Mouse (Mus musculus) forebrain, postnatal 0 days (tissue): ENCODE results near the gene Slc39a10. TPM values are rescaled to one million over a fixed set of nuclear protein-coding genes. Genes with fewer than 3 reads are reported as not detected.

ENCODE experiments used
- ATAC-seq: fragments of 200-750 bp; cut with Nextera tagmentation; 2 replicates; pipeline ENCODE4 v1.8.0; 2017; ENCODE audit warnings: mild to moderate bottlenecking, moderate library complexity
- DNase-seq: peaks from one replicate; pipeline ENCODE4 v3.0.0-alpha.2; 2015
- H3K27ac ChIP-seq: fragments of 300-500 bp; sonication (generic); 2 replicates; pipeline ENCODE4 v1.5.1; 2014; ENCODE audit warnings: low read depth, mild to moderate bottlenecking, antibody characterized with exemption, low read length, moderate library complexity, mixed read lengths
- H3K27me3 ChIP-seq: fragments of 300-500 bp; sonication (generic); 2 replicates; pipeline ENCODE4 v1.6.1; 2014; ENCODE audit warnings: mild to moderate bottlenecking, low read length, mixed read lengths; ENCODE audit not compliant: insufficient read depth
- H3K36me3 ChIP-seq: fragments of 300-500 bp; sonication (generic); 2 replicates; pipeline ENCODE4 v1.6.1; 2014; ENCODE audit warnings: mild to moderate bottlenecking, moderate library complexity; ENCODE audit not compliant: insufficient read depth
- H3K4me1 ChIP-seq: fragments of 300-500 bp; sonication (generic); 2 replicates; pipeline ENCODE4 v1.6.1; 2014; ENCODE audit warnings: antibody characterized with exemption; ENCODE audit not compliant: insufficient read depth
- H3K4me2 ChIP-seq: fragments of 300-500 bp; sonication (generic); 2 replicates; pipeline ENCODE4 v1.6.1; 2014; ENCODE audit warnings: low read depth, mild to moderate bottlenecking, moderate library complexity
- H3K4me3 ChIP-seq: fragments of 300-500 bp; sonication (generic); 2 replicates; pipeline ENCODE4 v1.5.1; 2014; ENCODE audit warnings: low read depth, low read length, mixed read lengths
- H3K9ac ChIP-seq: fragments of 300-500 bp; sonication (generic); 2 replicates; pipeline ENCODE4 v1.6.1; 2014; ENCODE audit warnings: mild to moderate bottlenecking
- H3K9me3 ChIP-seq: fragments of 300-500 bp; sonication (generic); 2 replicates; pipeline ENCODE4 v1.6.1; 2016; ENCODE audit warnings: low read length
- CTCF ChIP-seq: sonication (generic); IDR thresholded peaks from 2 replicates; pipeline ENCODE4 v1.5.1; 2016; ENCODE audit warnings: antibody characterized with exemption, control low read depth, low read depth
- whole genome bisulfite sequencing: fragments of 180-500 bp; shearing (Covaris S2); extraction: QIAGEN DNeasy Blood & Tissue Kit; methylation state at CpG from one replicate; pipeline ENCODE4 v1.1.7; 2014; 5-methylcytosine and 5-hydroxymethylcytosine counted together
- polyA plus RNA-seq: library from polyadenylated mRNA; unstranded; fragments of >200 nt; fragmentation: Nextera tagmentation; extraction: Ambion mirVana; gene quantifications from 2 replicates; pipeline ENCODE4 v1.2.1, GENCODE M21; 2015
- total RNA-seq: library from RNA; depleted of rRNA; stranded (reverse); fragments of >200 nt; gene quantifications from 2 replicates; pipeline ENCODE4 v1.2.3, GENCODE M21; 2014

Slc39a10 gene
- total and polyA plus RNA-seq, 2 experiments from 2014 or later = 48.3 to 79.9 TPM

DNA sequence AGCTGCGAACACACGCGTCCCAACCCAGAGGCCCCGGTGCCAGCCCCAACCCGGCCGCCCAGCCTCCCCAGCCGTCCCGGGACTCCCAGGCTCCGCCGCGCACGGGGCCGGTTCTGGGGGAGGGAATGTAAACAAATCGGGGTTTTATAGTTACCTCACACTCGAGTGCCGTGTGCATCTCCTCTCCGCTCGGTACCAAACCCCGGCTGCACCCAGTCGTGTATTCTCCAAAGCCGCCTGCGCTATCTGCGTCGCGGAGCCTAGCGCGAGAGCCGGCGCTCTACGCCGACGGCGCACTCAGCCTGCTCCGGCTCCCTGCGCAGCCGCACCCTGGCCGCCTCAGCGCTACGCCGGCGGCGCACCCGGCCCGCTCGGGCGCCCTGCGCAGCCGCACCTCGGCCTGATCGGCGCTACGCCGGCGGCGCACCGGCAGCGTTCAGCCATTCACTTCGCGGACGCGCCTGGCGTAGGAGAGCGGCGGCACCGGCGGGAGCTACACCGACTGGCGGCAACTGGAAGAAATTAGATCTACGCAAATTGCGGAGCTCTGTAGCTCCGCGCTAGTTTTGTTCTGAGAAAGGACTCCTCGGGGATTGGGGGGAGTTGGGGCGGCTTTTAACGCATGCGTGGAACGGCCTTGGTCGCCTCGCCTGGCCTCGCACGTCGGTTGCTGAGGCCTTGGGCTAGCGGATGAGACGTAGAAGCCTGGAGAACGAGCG, 39.2 kb downstream of the Slc39a10 start:
- TF ChIP-seq CTCF = peak; percentile 38
- Histone ChIP-seq H3K4me3 (peak overlapping the region; percentile 98), H3K9ac (peak overlapping the region; percentile 99), H3K9me3 (no peaks in the 10 kb centered on the region), H3K27ac (peak overlapping the region; percentile 100), H3K4me2 (peak overlapping the region; percentile 56), H3K4me1 (peaks cover 14% of the 10 kb centered on the region; the same call in 1 of the 2 replicates), H3K36me3 (no peaks in the 10 kb centered on the region), H3K27me3 (no peaks in the 10 kb centered on the region)
- DNase-seq (peak; percentile 100), ATAC-seq (peak; percentile 95)
- under 1% methylated on average over 84 of the region's 86 CpGs for WGBS

DNA sequence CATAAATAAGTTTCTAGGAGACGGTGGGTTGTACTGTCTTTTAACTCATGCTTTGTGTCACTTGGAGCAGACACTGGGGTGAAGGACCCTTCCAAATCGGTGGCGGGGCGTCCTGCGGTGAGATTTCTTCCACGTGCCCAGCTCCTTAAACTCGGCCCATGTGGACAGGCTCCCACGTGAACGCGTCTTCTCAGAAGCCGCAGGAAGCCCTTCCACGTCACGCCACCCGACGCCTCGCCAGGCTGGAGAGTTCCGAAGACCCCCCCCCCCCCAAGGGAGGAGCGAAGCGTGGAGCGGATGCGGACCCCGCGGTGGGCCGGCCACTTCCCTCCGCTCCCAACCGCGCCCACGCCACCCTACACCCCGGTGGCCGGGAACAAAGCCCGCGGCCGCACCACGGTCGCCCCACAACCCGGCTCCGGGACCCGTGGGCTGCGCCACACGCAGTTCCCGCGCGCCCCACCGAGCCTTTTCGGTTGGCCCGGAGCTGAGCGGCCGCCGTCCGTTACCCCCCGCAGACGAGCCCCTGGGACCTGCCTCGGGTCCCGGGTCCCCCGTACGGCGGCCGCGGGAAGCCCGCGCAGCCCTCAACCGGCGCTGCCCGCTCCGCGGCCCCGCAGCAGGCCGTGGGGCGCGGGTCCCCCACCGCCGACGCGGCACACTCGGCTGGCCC, 39.9 kb downstream of the Slc39a10 start:
- Histone ChIP-seq H3K27me3 (no peaks in the 10 kb centered on the region), H3K9ac (peak overlapping the region; percentile 99), H3K27ac (peak overlapping the region; percentile 100), H3K4me3 (peak overlapping the region; percentile 98), H3K4me2 (peak overlapping the region; percentile 56), H3K4me1 (peaks cover 14% of the 10 kb centered on the region; the same call in 1 of the 2 replicates), H3K9me3 (no peaks in the 10 kb centered on the region), H3K36me3 (no peaks in the 10 kb centered on the region)
- under 1% methylated on average over 67 of the region's 75 CpGs for WGBS
- peak; percentile 83 for DNase-seq
- ATAC-seq = peak; percentile 32
- no peak for TF ChIP-seq CTCF

- ATAC-seq = no peak
- H3K27ac ChIP-seq = peak overlapping the region; percentile 100
- H3K9ac ChIP-seq = peak overlapping the region; percentile 99
- no peak for DNase-seq
- H3K36me3 ChIP-seq = no peaks in the 10 kb centered on the region
- H3K4me1 ChIP-seq = peaks cover 14% of the 10 kb centered on the region; the same call in 1 of the 2 replicates
- H3K4me3 ChIP-seq = peak overlapping the region; percentile 98
- under 1% methylated on average over 4 of the region's 4 CpGs for WGBS
- TF ChIP-seq CTCF = no peak
- H3K4me2 ChIP-seq = peak overlapping the region; percentile 56
- no peaks in the 10 kb centered on the region for H3K27me3 ChIP-seq
- no peaks in the 10 kb centered on the region for H3K9me3 ChIP-seq
Measured at GRCm38 (mm10) chr1:46852216-46852599, 40.4 kb downstream of the Slc39a10 start.

DNA sequence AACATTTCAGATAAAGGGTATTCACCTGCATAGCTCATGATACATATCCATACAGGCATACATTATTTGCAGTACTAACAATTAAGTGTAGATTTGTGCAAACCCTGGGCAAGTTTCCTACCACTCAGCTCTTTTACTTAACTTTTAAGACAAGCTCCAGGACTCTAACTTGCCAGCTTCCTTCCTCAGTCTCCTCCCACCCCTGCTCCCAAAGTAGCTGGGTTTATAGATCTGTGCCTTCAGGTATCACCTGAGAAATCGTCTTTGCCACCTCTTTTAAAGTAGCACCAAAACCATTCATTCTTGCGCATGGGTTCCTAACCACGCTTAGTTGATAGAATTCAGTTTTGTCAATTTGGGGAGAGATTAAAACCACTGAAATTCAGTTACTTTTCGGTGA, 41.1 kb downstream of the Slc39a10 start:
- Histone ChIP-seq H3K27me3 (no peaks in the 10 kb centered on the region), H3K27ac (no peak overlapping the region), H3K9me3 (no peaks in the 10 kb centered on the region), H3K4me1 (peaks cover 14% of the 10 kb centered on the region; the same call in 1 of the 2 replicates), H3K36me3 (no peaks in the 10 kb centered on the region), H3K9ac (no peak overlapping the region), H3K4me2 (peak overlapping the region; percentile 56), H3K4me3 (no peak overlapping the region)
- 54% methylated on average over 4 of the region's 4 CpGs for WGBS
- no peak for ATAC-seq
- no peak for DNase-seq
- TF ChIP-seq CTCF = no peak

DNA sequence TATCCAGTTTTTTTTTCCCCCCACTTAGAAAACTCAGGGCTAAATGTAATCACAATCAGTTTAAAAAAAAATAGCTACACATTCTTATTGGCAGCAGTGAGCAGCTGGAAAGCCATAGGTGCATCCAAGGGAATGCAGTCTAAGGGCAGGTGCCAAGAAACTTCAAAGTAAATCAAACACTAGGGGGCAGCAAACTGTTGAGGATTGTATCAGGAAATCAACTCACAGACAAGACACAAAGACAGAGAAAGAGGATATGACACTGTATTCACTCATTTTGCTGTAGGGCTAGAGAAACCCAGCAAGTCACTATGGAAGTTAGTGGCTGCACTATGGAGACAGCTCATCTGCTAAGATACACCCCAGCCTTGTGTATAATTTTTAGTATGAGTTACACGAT, 42.9 kb downstream of the Slc39a10 start:
- no peak overlapping the region for H3K9ac ChIP-seq
- H3K4me1 ChIP-seq = peaks cover 14% of the 10 kb centered on the region; the same call in 1 of the 2 replicates
- H3K9me3 ChIP-seq = no peaks in the 10 kb centered on the region
- H3K4me3 ChIP-seq = no peak overlapping the region
- no peak overlapping the region for H3K27ac ChIP-seq
- 45% methylated on average over 1 of the region's 1 CpGs for WGBS
- no peak for ATAC-seq
- peak; percentile 89 for DNase-seq
- no peaks in the 10 kb centered on the region for H3K36me3 ChIP-seq
- TF ChIP-seq CTCF = peak; percentile 83
- H3K4me2 ChIP-seq = no peak overlapping the region
- H3K27me3 ChIP-seq = no peaks in the 10 kb centered on the region

GRCm38 (mm10) chr1:46845221-46845620, 47.4 kb downstream of the Slc39a10 start:
- Histone ChIP-seq H3K27me3 (no peaks in the 10 kb centered on the region), H3K4me3 (no peak overlapping the region), H3K27ac (no peak overlapping the region), H3K9ac (no peak overlapping the region), H3K36me3 (no peaks in the 10 kb centered on the region), H3K9me3 (no peaks in the 10 kb centered on the region), H3K4me1 (peaks cover 4% of the 10 kb centered on the region; the same call in 1 of the 2 replicates), H3K4me2 (no peak overlapping the region)
- ATAC-seq (no peak), DNase-seq (no peak)
- TF ChIP-seq CTCF = peak; percentile 8; the same call in 1 of the 2 replicates
- 23% methylated on average over 5 of the region's 5 CpGs for WGBS

GRCm38 (mm10) chr1:46844281-46844680, 48.4 kb downstream of the Slc39a10 start:
- ATAC-seq (no peak), DNase-seq (no peak)
- no peaks in the 10 kb centered on the region for H3K36me3 ChIP-seq
- no peaks in the 10 kb centered on the region for H3K27me3 ChIP-seq
- no peak overlapping the region for H3K4me3 ChIP-seq
- no peak overlapping the region for H3K4me2 ChIP-seq
- TF ChIP-seq CTCF = no peak
- H3K27ac ChIP-seq = no peak overlapping the region
- no peak overlapping the region for H3K9ac ChIP-seq
- WGBS = 72% methylated on average over 2 of the region's 2 CpGs
- H3K9me3 ChIP-seq = no peaks in the 10 kb centered on the region
- no peaks in the 10 kb centered on the region for H3K4me1 ChIP-seq
